Mouse (Mus musculus) G1E-ER4 (cell line): ENCODE measurements around the gene Hba-a1. TPM values are rescaled to one million over a fixed set of nuclear protein-coding genes. Genes with fewer than 3 reads are reported as not detected.

Experiments
- GATA1 ChIP-seq: IDR thresholded peaks from one replicate; pipeline ENCODE4 v1.8.0; 2012; ENCODE audit warnings: low read length, inconsistent platforms
- polyA plus RNA-seq: library from polyadenylated mRNA; stranded (reverse); fragments of >175 nt; gene quantifications from 2 replicates; pipeline ENCODE4 v1.2.3, GENCODE M21; 2012

Hba-a1 gene
- polyA plus RNA-seq, 1 experiment = 6,644 TPM

- no peak for TF ChIP-seq GATA1
These were observed 35.0 kb upstream of the Hba-a1 start for GRCm38 (mm10) chr11:32248350-32248749.

- peak; percentile 95 for TF ChIP-seq GATA1
These were observed 32.2 kb upstream of the Hba-a1 start for GRCm38 (mm10) chr11:32250880-32251763.

GRCm38 (mm10) chr11:32253121-32253520 lies 30.2 kb upstream of the Hba-a1 start:
- TF ChIP-seq GATA1 = no peak

DNA sequence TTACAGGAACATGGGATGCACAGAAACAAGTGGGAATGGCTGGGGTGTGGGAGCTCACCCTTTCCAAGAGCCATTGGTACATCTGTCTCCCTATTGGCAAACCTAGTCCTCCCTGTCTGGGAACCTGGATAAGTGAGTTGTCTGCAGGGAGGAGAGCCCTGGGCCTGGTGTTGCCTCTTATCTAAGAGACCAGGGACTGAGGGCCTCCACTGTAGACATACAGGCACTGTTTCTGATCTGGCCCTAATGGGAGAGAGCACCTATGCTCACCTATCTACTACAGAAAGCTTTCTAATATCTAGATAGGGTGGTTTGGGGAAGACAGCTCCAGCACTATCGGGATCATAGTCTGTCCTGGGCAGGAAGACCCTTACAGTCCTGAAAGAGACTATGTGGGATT lies 27.2 kb upstream of the Hba-a1 start:
- no peak for TF ChIP-seq GATA1

DNA sequence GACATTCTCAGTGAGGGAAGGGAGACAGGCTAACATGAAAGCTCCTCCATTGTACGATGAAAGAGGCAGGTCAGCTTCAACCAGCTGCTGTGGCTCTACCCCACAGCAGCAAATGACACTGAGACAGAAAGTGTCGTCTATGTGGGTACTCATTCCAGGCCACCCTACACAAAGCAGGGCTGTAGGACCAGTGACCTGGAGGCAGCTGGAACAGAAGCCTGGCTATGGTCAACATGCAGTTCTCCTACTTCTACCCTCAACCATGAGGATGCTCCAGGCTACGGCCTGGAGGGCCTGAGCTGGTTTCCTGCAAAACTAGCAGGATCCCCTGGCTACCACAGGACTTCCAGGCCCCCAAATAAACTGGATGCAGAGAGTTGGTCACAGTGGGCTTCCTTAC lies 26.7 kb upstream of the Hba-a1 start:
- TF ChIP-seq GATA1 = no peak

DNA sequence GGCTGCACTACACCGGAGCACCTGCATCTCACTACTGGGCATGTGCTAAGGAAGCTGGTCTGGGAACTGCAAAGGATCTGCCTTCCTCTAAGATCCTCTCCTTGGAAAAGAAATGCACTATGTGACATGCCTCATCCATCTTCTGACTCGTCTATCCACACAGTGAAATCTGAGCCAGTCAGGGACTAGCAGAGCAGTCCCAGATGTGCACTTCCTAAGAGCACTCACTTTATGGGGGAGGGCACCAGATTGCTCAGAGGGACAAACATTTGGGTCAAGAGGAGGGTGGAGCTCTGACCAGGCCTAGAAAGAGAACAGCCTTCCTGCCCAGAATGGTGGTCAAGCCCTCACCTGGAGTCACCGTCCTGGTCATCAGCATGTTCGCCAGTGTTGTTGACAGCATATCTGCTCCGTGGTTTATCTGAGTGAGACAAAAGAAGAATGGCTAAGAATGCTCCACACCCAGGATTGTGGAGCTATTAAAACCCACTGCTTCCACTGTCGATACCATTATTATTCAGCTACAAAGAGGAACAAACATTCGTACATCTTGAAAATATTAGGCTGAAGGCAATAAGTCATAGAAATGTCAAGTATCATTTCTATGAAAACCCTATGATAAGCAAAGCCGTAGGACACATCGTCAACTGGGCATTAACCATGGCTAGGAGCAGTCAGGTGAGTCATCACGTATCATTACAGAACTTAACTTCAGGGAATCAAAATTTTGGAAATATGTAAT lies 20.5 kb upstream of the Hba-a1 start:
- TF ChIP-seq GATA1 = no peak

- peak; percentile 39 for TF ChIP-seq GATA1
These were observed 18.1 kb upstream of the Hba-a1 start for GRCm38 (mm10) chr11:32265117-32265738.

DNA sequence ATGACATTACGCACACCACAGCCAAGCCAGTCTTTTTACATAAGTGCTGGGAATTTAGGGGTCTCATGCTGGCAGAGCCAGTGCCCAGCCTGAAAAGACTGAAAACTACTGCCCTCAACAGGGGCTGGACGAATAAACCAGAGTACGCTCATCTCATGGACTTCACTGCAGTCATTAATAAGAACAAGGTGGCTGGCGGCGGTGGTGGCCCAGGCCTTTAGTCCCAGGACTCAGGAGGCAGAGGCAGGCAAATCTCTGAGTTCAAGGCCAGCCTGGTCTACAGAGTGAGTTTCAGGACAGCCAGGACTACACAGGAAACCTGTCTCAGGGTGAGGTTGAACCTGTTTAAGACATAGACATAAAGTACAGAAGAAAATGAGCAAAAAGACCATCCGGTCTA lies 17.1 kb upstream of the Hba-a1 start:
- no peak for TF ChIP-seq GATA1

GRCm38 (mm10) chr11:32266776-32267175 lies 16.5 kb upstream of the Hba-a1 start:
- TF ChIP-seq GATA1 = no peak

DNA sequence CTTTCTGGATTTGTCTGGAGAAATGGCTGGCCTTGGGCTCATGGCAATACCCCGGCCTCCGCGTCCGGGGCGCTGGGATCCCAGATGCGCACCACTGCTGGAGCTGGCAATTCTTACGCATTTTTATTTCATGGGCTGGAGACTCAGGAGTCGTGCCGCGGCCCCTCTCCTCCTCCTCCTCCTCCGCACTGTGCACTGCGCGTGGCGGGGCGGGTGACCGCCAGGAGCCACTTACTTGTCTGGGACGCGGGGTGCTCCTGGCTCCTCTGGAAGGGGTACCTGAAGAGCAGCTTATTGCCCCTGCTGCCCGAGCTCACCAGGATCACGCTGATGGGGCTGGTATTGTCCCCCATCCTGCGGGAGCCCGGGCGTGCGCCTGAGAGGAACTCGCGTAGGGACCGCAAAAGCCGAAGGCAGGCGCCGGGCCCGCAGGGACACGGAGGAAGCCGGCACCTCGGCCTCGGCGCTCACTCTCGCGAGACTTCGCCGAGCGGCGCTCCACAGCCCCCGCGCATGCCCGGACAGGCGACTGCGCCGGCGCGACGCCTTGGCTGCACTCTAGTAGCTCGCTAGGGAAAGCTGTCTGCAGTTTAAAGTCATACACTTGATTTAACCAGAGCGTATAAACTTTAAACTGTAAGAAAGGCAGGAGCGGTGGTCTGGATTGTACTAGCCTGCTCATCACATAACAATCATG lies 16.0 kb upstream of the Hba-a1 start, which contains the start of gene Nprl3:
Gene Nprl3, minus strand, starts transcription at position 520 of the 697 bp plus-strand sequence.
- no peak for TF ChIP-seq GATA1

- no peak for TF ChIP-seq GATA1
These were observed 15.3 kb upstream of the Hba-a1 start for GRCm38 (mm10) chr11:32267964-32268363.

DNA sequence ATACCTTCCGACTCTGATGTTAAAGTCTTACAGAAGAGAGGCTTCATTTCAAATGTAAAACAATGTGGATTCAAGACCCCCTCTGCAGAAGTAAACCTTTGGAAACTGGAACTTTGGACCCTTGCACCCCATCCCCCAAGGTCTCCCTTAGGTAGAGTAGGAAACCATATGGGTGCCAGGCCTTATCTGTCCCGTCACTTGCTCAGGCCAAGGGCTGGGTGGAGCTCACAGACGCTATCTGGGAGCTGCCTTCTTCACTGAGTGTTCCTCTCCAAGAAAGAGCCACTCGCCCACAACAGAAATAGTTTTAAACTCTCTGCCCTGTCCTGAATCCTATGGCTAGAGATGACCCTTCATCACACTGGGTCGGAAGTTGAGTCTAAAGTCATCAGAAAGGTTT lies 14.4 kb upstream of the Hba-a1 start:
- no peak for TF ChIP-seq GATA1

DNA sequence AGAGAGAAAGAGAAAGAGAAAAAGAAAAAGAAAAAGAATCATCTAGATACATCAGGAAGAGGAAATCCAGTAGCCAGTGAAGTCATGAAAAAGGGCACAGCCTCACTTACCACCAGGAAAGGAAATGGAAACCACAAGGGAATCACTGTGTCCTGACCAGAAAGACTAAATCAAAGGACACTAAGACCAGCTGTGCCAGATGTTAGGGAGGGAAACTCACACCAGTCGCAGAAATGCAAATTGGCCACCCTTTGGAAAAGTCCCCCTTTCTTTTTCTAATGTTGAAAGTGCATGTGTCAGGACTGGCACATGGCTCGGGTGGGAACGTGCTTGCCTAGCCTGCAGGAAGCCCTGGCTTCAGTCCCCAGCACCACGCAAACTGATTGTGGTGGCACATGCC lies 12.1 kb upstream of the Hba-a1 start:
- TF ChIP-seq GATA1 = no peak

- TF ChIP-seq GATA1 = no peak
These were observed 7.0 kb upstream of the Hba-a1 start, which contains the start of gene Hba-x for GRCm38 (mm10) chr11:32276347-32276746. Hba-x (plus strand) TSS chr11:32276400.

GRCm38 (mm10) chr11:32277736-32278457 lies 5.4 kb upstream of the Hba-a1 start:
- TF ChIP-seq GATA1 = no peak
